ENCODE assay signal across 9 mouse cellular contexts in the genomic region with DNA sequence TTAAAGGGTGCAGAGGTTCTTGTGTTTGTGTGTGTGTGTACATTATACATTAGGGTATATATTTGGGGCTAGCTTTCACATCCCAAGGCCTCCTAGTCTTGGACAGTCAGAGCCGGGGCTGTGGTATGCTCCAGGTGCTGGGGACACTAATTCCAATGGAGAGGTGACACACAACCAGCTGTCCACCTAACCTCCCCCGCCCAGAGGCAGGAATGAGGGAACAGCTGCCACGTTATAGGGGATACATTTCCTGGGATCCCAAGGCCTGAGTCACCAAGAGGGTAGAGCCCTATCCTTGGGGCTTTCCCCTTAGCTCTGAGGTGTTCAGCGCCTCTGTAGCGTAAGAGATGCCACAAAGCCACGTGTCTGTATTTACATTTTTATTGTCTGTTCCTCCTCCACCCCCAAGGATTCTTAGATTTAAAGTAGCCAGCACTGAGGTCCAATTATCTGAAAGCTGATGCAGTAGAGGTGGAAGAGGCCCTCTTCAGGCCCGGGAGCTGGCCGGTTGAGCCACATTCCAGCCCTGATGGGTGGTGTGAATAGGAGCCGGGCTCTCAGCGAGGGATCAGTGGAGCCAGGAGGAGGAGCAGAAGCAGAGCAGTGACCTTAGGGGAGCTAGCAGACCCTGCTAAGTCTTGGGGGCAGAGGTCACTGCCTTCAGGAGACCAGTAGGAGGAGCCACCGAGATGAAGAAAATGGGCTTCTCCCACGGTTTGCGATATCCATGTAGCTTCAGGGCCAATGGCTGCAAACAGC. TPM values are rescaled to one million over a fixed set of nuclear protein-coding genes. Genes with fewer than 3 reads are reported as not detected.
DNase-seq lines count a peak whose midpoint lies in the region; ATAC-seq and TF ChIP-seq lines count a peak whose summit lies in the region.
"Had no signal": no experiment of that assay in that cellular context is flagged by ENCODE, and none has a peak within 500 bp of the region (broad histone marks: within the 10 kb centered on the region; RNA-seq: fewer than 3 reads in every experiment).

No protein-coding gene starts in this region.

- 25% methylated on average over 13 of the region's 13 CpGs for WGBS in lung, embryonic 14.5 days

- no peaks in the 10 kb centered on the region for H3K9me3 ChIP-seq in CH12.LX (replicated peaks; ENCODE audit: low read length)
- H3K9me3 ChIP-seq in lung, embryonic 14.5 days (ENCODE audit: low read depth, low read length), result no peaks in the 10 kb centered on the region

- no peak overlapping the region for H3K9ac ChIP-seq in CH12.LX (ENCODE audit: insufficient read depth, low read depth)
- no peak overlapping the region for H3K9ac ChIP-seq in lung, embryonic 14.5 days

- TF ChIP-seq RAD21 in CH12.LX (IDR thresholded peaks at IDR 0.05; ENCODE audit: low read depth, low read length), result no peak

- H3K36me3 ChIP-seq in CH12.LX (replicated peaks in 1 of 2; ENCODE audit: control insufficient read depth in 1 of 2, insufficient read depth in 1 of 2, low read length in 1 of 2), result peaks cover 0 to 9% of the 10 kb centered on the region in 2 experiments
- H3K36me3 ChIP-seq in lung, embryonic 14.5 days (ENCODE audit: insufficient read depth), result no peaks in the 10 kb centered on the region

- no peak overlapping the region for H3K27ac ChIP-seq in CH12.LX (ENCODE audit: insufficient read depth, low read depth)
- H3K27ac ChIP-seq in lung, embryonic 14.5 days (ENCODE audit: low read depth), result peak overlapping the region; percentile 85

- H3K4me1 ChIP-seq in CH12.LX (ENCODE audit: control insufficient read depth in 1 of 2, insufficient read depth in 2 of 2), result peaks cover 8 to 46% of the 10 kb centered on the region in 2 experiments
- H3K4me1 ChIP-seq in lung, embryonic 14.5 days (ENCODE audit: insufficient read depth), result peaks cover 6% of the 10 kb centered on the region

- no peak overlapping the region for H3K4me3 ChIP-seq in CH12.LX (replicated peaks in 1 of 3; ENCODE audit: low read depth in 2 of 3, low read length in 2 of 3, poor library complexity in 1 of 3)
- no peak overlapping the region for H3K4me3 ChIP-seq in lung, embryonic 14.5 days (ENCODE audit: low read depth, low read length)

- CTCF ChIA-PET in Patski (lab: Charles Lee), result interaction anchor here (1.7 to 8.7 kb wide), 2 partner anchors 10 to 11 kb away, joined by 4 to 123 read pairs; no protein-coding TSS in a partner anchor

- no peak for TF ChIP-seq POLR2A in CH12.LX (IDR thresholded peaks at IDR 0.05; ENCODE audit: low read depth, low read length)

- in situ Hi-C loops in CH12.LX (cut with MboI; ENCODE audit: low pct_ligation_motif_present, low pct_unique_long_range_greater_than_20kb, low sequenced_read_pairs) (loop anchor here (5.0 kb wide), 1 partner anchor 155 kb away; the partner anchor contains the start of gene Setd1a), Patski (cut with MboI; ENCODE audit: low pct_unique_long_range_greater_than_20kb) (no loop called here)

- dilution Hi-C loops in CH12.LX (cut with MboI; ENCODE audit: extremely low pct_ligation_motif_present, extremely low pct_unique_long_range_greater_than_20kb, low sequenced_read_pairs), result no loop called here

- TF ChIP-seq CTCF in CH12.LX (conservative IDR thresholded peaks at IDR 0.05 in 1 of 2, IDR thresholded peaks at IDR 0.05 in 1 of 2; ENCODE audit: low read depth in 2 of 2, low read length in 2 of 2) (peak in 1 of 2 experiments; percentile 26; a peak in 2 of 4 replicates), Patski (IDR thresholded peaks at IDR 0.05) (no peak)
- 0 out of 2 replicates have a peak, but pooled peaks have one; percentile 3 for TF ChIP-seq CTCF in lung, embryonic 14.5 days (IDR thresholded peaks at IDR 0.05; ENCODE audit: low read depth)

- no peak for TF ChIP-seq EP300 in CH12.LX (IDR thresholded peaks at IDR 0.05; ENCODE audit: low read length)

- H3K4me2 ChIP-seq in CH12.LX (ENCODE audit: insufficient read depth, low read depth, poor library complexity, severe bottlenecking), result no peak overlapping the region
- H3K4me2 ChIP-seq in lung, embryonic 14.5 days, result peak overlapping the region; percentile 40

- peak; percentile 28 for ATAC-seq in Patski
- ATAC-seq in lung, embryonic 14.5 days (ENCODE audit: insufficient read depth), result no peak

- H3K79me2 ChIP-seq in CH12.LX (replicated peaks; ENCODE audit: control insufficient read depth, extremely low read depth, insufficient read depth, poor library complexity, severe bottlenecking), result no peaks in the 10 kb centered on the region

- H3K27me3 ChIP-seq in CH12.LX (replicated peaks) (peaks cover 10% of the 10 kb centered on the region), Patski (no peaks in the 10 kb centered on the region)
- H3K27me3 ChIP-seq in lung, embryonic 14.5 days (ENCODE audit: insufficient read depth, low read length), result peaks cover 5% of the 10 kb centered on the region; the same call in 1 of the 2 replicates

- POLR2A ChIA-PET in Patski (lab: Charles Lee), result interaction anchor here (0.6 to 6.3 kb wide), 4 partner anchors 10 to 91 kb away, joined by 3 to 21 read pairs (median 4); partner anchors contain the start of gene Kat8

- DNase-seq in CH12.LX (ENCODE audit: extremely low read depth) (no peak), Patski (ENCODE audit: low read depth, low spot score) (no peak)
- DNase-seq in kidney, adult 8-10 months, result peak; percentile 58 to 70
- peak; percentile 69 for DNase-seq in lung, embryonic 14.5 days
- no peak for DNase-seq in gastrocnemius, postnatal 14 days
- no peak for DNase-seq in ovary, postnatal 36 days (ENCODE audit: low spot score)
- DNase-seq in heart, postnatal 36 days, result no peak
- DNase-seq in gastrocnemius, postnatal 4 days (ENCODE audit: low spot score in 2 of 2), result no peak

- intact Hi-C loops in gastrocnemius, postnatal 14 days (cut with DNase I; ENCODE audit: low total_unique reads), result no loop called here
- intact Hi-C loops in heart, postnatal 36 days (cut with DNase I), result loop anchor here (2.0 kb wide), 1 partner anchor 90 kb away; no protein-coding TSS in a partner anchor

TF ChIP-seq in CH12.LX, 34 proteins besides CTCF, POLR2A, EP300 and RAD21:
- no peak for TF ChIP-seq USF2 (conservative IDR thresholded peaks at IDR 0.05; ENCODE audit: low read depth, low read length)
- 0 out of 2 replicates have a peak, but pooled peaks have one; percentile 27 for TF ChIP-seq BHLHE40 (IDR thresholded peaks at IDR 0.05; ENCODE audit: low read depth, low read length)
- TF ChIP-seq NELFE (IDR thresholded peaks at IDR 0.05; ENCODE audit: low read depth, low read length), result no peak
- TF ChIP-seq NRF1 (IDR thresholded peaks at IDR 0.05; ENCODE audit: low read depth, low read length), result no peak
- no peak for TF ChIP-seq MYC (IDR thresholded peaks at IDR 0.05; ENCODE audit: low read depth, low read length)
- no peak for TF ChIP-seq SIN3A (IDR thresholded peaks at IDR 0.05; ENCODE audit: low read length)
- TF ChIP-seq MXI1 (IDR thresholded peaks at IDR 0.05; ENCODE audit: low read depth, low read length), result no peak
- TF ChIP-seq MAX (IDR thresholded peaks at IDR 0.05; ENCODE audit: low read length), result peak; percentile 36; the same call in 1 of the 2 replicates
TF ChIP-seq in CH12.LX: peak in this region for 2.

RNA-seq across cellular contexts. Expression of gene Prss8, which starts 2.5 kb away (rescaled TPM):
- total RNA-seq in CH12.LX (2012; rRNA removed) (0.08 TPM in 1 of 2 replicates, not detected in the other), CH12.LX (2014; rRNA removed) (not detected in 2 replicates)
- polyA plus RNA-seq in CH12.LX (2012; ENCODE audit: insufficient read length, low read depth) (not detected in 2 replicates), Patski (2021) (0.05 TPM)
- polyA plus RNA-seq in lung, embryonic 14.5 days (2014; fragmentation: Nextera tagmentation; extraction: Ambion mirVana), result 48.8 and 51.7 TPM in 2 replicates
- total RNA-seq in gastrocnemius, postnatal 14 days (2021), result not detected
- total RNA-seq in heart, postnatal 36 days (2021), result not detected
- not detected for total RNA-seq in gastrocnemius, postnatal 4 days (2021)
- total RNA-seq: adrenal gland, postnatal 36 days had no signal

RNA-seq across cellular contexts. Expression of gene Prss36, which starts 14.1 kb away (rescaled TPM):
- 5.2 and 7.7 TPM in 2 replicates for total RNA-seq in CH12.LX (2012; rRNA removed)
- 6.6 and 8.3 TPM in 2 replicates for total RNA-seq in CH12.LX (2014; rRNA removed)
- 6.1 and 7.8 TPM in 2 replicates for polyA plus RNA-seq in CH12.LX (2012; ENCODE audit: insufficient read length, low read depth)
- 6.8 TPM for polyA plus RNA-seq in Patski (2021)
- 9.2 and 9.7 TPM in 2 replicates for polyA plus RNA-seq in lung, embryonic 14.5 days (2014; fragmentation: Nextera tagmentation; extraction: Ambion mirVana)
- total RNA-seq in gastrocnemius, postnatal 14 days (2021), result 1 to 10 TPM; 6.5 to 8.2 TPM
- 1 to 10 TPM; 7.9 to 8.1 TPM for total RNA-seq in heart, postnatal 36 days (2021)
- 1 to 10 TPM; 7.6 to 8.9 TPM for total RNA-seq in gastrocnemius, postnatal 4 days (2021)

RNA-seq across cellular contexts. Expression of gene Kat8, which starts 20.1 kb away (rescaled TPM):
- total RNA-seq in CH12.LX (2012; rRNA removed) (24.3 and 30.3 TPM in 2 replicates), CH12.LX (2014; rRNA removed) (22.9 and 24.0 TPM in 2 replicates)
- polyA plus RNA-seq in CH12.LX (2012; ENCODE audit: insufficient read length, low read depth) (17.5 and 18.0 TPM in 2 replicates), Patski (2021) (22.1 TPM)
- polyA plus RNA-seq in lung, embryonic 14.5 days (2014; fragmentation: Nextera tagmentation; extraction: Ambion mirVana), result 39.5 and 42.8 TPM in 2 replicates
- total RNA-seq in gastrocnemius, postnatal 14 days (2021), result 10 to 100 TPM; 12.5 to 15.2 TPM
- total RNA-seq in heart, postnatal 36 days (2021), result 10 to 100 TPM; 13.8 to 16.1 TPM
- 10 to 100 TPM; 18.5 to 23.2 TPM for total RNA-seq in gastrocnemius, postnatal 4 days (2021)

RNA-seq across cellular contexts. Expression of gene Bckdk, which starts 28.6 kb away (rescaled TPM):
- 37.1 and 38.4 TPM in 2 replicates for total RNA-seq in CH12.LX (2012; rRNA removed)
- total RNA-seq in CH12.LX (2014; rRNA removed), result 54.9 and 61.8 TPM in 2 replicates
- 60.0 and 62.7 TPM in 2 replicates for polyA plus RNA-seq in CH12.LX (2012; ENCODE audit: insufficient read length, low read depth)
- 75.7 TPM for polyA plus RNA-seq in Patski (2021)
- 152 and 169 TPM in 2 replicates for polyA plus RNA-seq in lung, embryonic 14.5 days (2014; fragmentation: Nextera tagmentation; extraction: Ambion mirVana)
- 100 to 1,000 TPM; 103 to 113 TPM for total RNA-seq in gastrocnemius, postnatal 14 days (2021)
- 100 to 1,000 TPM; 113 to 120 TPM for total RNA-seq in heart, postnatal 36 days (2021)
- total RNA-seq in gastrocnemius, postnatal 4 days (2021), result 10 to 100 TPM; 84.7 to 92.3 TPM

RNA-seq across cellular contexts. Expression of gene Fus, which starts 34.8 kb away (rescaled TPM):
- total RNA-seq in CH12.LX (2012; rRNA removed) (57.7 and 61.8 TPM in 2 replicates), CH12.LX (2014; rRNA removed) (28.0 and 39.2 TPM in 2 replicates)
- polyA plus RNA-seq in CH12.LX (2012; ENCODE audit: insufficient read length, low read depth) (832 and 848 TPM in 2 replicates), Patski (2021) (469 TPM)
- polyA plus RNA-seq in lung, embryonic 14.5 days (2014; fragmentation: Nextera tagmentation; extraction: Ambion mirVana), result 54.6 and 57.9 TPM in 2 replicates
- total RNA-seq in gastrocnemius, postnatal 14 days (2021), result 100 to 1,000 TPM; 111 to 123 TPM
- total RNA-seq in heart, postnatal 36 days (2021), result 100 to 1,000 TPM; 154 to 216 TPM
- total RNA-seq in gastrocnemius, postnatal 4 days (2021), result 100 to 1,000 TPM; 287 to 354 TPM

Comparison
In these comparisons a context has a peak if more than half of its experiments do, and no peak if none do; other contexts are left out.
1. DNase-seq: peak in kidney, adult 8-10 months (2 of 2) and lung, embryonic 14.5 days (single experiment); none in CH12.LX (single experiment), Patski (single experiment), gastrocnemius, postnatal 14 days (single experiment), ovary, postnatal 36 days (single experiment), heart, postnatal 36 days (0 of 2) and gastrocnemius, postnatal 4 days (0 of 2).